Mouse (Mus musculus) left cerebral cortex, postnatal 14 days (tissue): ENCODE measurements at regions not wholly inside any gene's neighbourhood (a gene's known extent, or its start where the extent isn't known, plus 50 kb on each side); places are given as distances from the start of the nearest gene placed in this dataset.

Source experiments
- DNase-seq, 2 experiments: peaks; one replicate each; pipeline ENCODE4 v3.0.0; 2021 to 2022; ENCODE audit warnings: low spot score in 2 of 2, mixed read lengths in 1 of 2
- intact Hi-C: fragments of 180-260 bp; cut with DNase I; formaldehyde crosslinking; loops from one replicate; pipeline ENCODE4 v1.15.1; 2025

DNA sequence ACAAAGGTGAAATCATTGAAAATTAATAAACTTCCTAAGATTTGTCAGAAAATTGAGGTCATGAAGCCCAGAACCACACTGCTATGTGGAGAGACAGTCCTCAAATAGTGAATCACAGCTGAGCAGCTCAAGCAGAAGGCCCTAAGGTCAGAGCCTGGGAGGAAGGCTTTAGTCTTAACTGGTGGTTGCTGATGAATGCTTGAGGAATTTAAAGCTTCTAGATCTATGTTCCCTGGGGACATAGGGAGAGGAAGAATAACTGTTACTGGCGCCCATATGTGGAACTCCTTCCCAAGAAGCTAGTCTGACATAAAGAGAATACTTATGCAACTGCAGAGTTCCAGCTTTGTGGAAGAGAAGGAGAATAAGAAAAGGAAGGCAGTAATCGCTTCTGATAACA lies 919.5 kb downstream of the D3Ertd751e start:
- intact Hi-C loops, result no loop called here
- DNase-seq, result no peak

DNA sequence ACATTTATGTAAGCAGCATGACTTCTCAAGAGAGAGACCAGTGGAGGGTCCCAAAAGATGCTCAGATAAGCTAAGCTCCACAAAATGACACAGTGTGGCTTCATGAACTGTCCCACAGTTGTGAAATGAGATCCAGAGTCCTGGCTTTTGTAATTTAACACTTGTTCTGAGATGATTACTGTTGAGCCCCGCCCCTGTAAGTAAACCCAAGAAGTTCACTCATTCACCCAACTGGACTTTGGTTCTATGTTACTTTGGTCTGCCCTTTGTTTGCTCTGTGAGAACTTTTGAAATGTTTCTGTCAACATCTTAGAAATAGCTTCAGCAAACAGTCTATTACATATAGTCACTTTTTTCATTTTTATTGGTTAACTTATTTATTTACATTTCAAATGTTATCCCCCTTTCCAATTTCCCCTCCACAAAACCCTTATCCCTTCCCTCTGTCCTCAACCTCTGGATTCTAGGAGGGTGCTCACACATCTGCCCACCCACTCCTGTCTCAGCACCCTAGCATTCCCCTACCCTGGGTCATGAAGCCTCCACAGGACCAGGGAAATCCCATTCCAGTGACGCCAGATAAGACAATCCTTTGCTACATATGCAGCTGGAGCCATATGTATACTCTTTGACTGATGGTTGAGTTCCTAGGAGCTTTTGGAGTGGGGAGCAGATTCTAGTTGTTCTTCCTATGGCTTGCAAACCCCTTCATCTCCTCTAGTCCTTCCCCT lies 934.4 kb downstream of the D3Ertd751e start:
- no peak for DNase-seq
- intact Hi-C loops, result no loop called here

DNA sequence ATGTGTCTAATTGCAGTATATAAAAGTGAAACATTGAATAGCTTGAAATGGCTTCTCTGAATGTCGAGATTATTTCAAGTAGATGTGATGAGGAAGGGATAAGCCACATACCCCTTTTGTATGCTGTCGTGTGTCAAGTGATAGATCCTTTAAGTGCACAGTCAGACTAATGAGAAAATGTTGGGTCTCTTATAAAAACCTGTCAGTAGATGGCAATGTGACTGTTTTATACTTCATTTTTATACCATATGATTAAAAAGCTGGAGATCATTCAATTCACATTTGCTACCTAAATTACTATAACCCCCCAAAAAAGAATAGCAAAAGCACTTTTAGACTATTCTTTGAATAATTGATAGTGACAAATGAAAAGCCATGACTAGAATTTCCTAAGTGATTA lies 952.3 kb downstream of the D3Ertd751e start:
- intact Hi-C loops, result no loop called here
- DNase-seq, result peak in 1 of 2 experiments; percentile 2

DNA sequence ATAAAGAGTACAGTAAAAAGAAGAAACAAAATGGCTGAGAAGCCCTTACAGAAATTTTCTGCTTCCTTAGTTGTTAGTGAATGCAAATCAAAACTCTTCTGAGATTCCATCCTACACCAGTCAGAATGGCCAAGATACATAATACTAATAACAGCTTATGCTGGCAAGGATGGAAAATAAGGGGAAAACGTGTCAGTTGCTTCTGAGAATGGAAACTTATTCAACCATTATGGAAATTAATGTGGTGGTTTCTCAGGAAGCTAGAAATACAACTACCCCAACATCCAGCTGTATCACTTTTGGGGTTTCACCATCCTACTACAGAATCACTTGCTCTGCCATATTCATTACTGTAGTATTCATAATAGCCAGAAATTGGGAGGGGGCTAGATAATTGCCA lies 996.5 kb downstream of the D3Ertd751e start:
- no peak for DNase-seq

DNA sequence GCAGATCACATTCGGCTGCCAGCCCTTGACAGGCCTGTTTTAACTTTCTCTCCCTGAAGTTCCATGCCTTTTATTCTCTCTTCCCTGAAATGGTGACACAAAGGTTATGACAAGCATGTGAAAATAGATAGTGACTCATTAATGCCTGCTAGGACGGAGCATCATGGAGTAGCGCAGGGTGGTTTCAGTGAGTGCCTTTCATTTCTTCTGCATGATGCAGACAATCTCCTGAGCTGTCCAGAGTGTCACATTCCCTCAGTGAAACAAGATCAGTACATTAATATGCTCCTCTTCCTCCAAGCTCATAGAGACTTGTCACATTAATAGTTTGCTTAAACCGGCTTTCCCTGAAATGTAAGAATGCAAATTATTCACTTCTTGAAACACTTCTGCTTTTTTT lies 1010.7 kb downstream of the D3Ertd751e start:
- intact Hi-C loops, result no loop called here
- no peak for DNase-seq

More for the DNA sequence above, 996.5 kb downstream of the D3Ertd751e start:
- intact Hi-C loops, result no loop called here

DNA sequence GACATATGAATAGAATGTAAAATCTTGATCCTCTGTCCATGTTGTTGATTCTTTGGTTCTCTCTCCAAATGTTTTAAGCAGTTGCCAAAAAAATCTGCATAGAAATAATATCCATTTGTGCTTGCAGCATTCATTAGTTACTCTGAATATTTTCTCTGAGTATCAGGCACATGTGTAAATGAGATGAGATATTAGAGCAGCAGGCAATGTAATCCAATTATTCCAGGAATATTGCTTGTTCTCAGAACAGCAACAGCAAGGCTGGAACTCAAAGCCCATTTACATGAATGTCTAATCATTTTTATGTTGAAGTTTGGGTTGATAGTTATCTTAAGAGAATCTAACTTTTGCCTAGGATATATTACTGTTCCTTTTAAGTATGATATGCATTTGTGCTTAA lies 1014.9 kb downstream of the D3Ertd751e start:
- DNase-seq, result no peak
- intact Hi-C loops, result no loop called here

DNA sequence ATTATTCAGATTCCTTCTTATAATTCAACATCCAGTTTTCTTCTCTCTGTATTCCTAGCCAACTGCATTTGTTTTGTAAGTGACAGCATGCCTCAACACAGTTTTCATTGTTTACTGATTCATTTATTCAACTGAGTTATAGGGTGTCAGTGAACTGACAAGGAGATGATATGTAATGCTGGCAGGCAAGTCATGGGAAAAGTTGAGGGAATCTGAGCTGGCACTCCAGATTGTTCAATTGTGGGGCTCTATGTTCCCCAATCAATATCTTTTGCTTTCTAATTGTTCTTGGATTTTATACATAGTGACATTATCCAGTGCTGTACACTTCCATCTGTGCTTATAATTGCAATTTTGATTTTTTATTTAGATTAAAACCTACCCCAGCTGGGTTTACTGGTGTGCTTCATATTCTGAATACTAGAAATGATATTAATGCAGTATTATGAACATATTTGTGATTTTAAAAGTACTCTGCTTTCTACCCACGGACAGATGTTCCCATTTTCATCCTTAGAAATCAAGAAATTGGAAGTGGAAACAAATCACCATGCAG lies 1015.5 kb downstream of the D3Ertd751e start:
- DNase-seq, result no peak
- intact Hi-C loops, result no loop called here

DNA sequence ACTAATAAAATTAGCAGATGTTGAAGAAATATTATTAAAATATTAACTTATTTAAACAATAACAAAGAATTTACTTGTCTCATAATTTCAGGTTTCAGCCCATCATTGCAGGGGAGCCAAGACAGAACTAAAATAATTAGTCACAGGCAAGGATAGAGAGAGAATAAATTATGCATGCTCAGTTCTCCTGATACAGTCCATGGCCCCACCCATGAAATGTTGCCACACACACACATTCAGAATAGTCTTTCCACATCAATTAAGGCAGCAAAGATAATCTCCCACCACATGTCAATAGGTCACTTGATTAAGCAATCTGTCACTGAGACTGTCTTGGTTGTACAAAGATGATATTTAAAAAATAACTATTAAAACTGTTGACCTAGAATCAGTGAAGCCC lies 1019.8 kb downstream of the D3Ertd751e start:
- intact Hi-C loops, result no loop called here
- no peak for DNase-seq

DNA sequence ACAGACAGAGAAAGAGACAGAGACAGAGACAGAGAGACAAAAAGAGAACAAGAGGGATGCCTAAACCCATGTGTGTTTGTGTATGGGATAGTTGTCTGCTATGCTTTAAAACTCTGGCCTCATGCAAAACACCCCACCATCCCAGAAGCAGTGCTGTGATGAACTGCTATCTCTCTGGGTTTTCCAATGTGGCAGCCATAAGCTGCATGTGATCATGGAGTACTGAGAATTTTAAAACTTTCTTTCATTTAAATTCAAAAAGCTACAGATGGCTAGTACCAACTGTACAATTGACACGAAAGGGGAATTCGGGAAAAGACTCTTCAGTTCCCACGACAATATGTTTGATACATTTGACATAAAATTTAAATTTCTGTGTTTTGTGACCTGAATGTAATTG lies 1041.1 kb downstream of the D3Ertd751e start:
- DNase-seq, result no peak
- intact Hi-C loops, result no loop called here

DNA sequence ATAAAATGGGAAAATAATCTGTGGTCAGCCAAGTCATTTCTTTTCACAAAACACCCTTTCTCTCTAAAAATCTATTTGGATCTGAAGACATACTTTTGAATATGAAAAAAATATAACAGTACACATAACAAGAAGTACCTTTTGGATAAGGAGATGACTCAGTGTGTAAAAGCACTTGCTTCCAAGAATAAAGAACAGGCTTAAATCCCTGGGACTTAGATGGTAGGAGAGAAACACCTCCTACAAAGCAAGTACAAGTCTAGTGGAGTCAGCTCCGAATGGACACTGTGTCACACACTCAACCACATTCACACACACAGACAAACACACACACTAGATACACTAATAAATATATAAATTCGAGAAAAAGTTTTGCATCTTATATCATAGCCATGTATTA lies 1041.8 kb downstream of the D3Ertd751e start:
- intact Hi-C loops, result no loop called here
- peak in 1 of 2 experiments; percentile 3 for DNase-seq

DNA sequence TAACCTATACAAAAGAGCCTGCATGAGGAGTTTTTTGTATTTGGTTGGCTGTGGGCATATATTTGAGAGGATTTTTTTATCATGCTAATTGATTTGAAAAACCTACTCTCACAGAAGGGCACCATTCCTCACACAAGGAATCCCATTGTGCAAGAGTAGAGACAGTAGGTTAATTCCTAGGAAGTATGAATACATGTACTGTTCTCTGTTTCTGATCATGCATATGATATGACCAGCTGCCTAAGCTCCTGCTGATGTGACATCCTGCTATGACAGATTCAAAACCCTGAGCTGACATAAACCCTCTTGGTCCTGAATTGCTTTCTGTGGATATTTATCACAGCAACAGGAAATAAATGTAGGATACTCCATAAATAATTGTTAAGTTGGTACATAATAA lies 1048.0 kb downstream of the D3Ertd751e start:
- intact Hi-C loops, result no loop called here
- no peak for DNase-seq

DNA sequence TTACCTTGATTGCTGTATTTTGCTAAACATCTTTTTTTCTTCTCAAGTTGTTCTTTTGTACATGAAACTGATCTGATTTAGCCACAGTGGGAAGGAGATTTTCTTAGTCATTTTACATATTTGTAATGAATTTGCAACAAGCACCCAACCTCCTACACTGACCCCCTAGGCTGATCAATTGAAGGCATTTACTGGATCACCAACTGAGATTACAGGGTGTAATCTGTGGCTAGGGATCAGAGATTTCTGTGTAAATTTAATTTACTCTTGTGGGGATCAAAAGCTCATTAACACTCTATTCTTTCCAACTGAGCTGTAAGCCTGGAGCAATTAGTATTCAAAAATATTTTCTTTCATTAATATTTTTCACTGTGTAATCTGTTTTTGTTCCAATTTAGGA lies 1049.5 kb downstream of the D3Ertd751e start:
- no peak for DNase-seq
- intact Hi-C loops, result no loop called here

DNA sequence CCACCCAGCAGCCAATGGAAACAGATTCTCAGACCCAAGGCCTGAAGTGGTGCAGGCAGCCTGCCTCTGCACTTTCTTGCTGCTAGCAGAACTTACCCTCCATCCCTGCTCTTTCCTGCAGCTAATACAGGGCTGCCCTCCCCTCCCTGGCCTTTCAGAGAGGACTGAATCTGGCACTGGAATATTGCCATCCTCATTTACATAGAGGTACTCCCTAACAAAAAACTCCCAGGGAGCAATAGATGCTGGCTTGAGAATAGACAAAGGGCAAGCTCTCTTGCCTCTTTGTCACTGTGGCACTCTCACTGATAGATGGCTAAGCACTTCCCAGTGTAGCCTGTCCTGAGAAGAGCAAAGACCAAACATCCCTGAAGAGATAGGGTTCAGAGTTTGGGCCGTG lies 1088.0 kb downstream of the D3Ertd751e start:
- DNase-seq, result no peak
- intact Hi-C loops, result no loop called here

DNA sequence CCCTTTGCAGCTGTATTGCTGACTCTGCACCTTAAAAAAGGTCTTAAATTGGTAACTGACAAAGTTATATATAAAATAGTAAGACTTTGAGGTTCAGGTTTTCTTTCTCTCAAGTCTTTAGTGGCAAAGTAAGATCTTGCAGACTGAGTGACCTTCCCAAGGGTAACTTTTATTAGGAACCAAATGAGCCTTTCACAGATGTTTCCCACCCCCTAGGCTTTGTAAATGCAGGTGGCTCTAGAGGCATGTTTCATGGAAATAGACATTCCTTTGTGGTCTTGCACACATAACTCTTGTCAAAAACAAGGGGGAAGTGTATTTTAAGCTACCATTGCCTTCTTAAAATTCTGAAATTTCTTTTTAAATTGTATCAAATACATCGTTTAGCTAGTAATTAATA lies 1125.0 kb downstream of the D3Ertd751e start:
- intact Hi-C loops, result no loop called here
- DNase-seq, result no peak

DNA sequence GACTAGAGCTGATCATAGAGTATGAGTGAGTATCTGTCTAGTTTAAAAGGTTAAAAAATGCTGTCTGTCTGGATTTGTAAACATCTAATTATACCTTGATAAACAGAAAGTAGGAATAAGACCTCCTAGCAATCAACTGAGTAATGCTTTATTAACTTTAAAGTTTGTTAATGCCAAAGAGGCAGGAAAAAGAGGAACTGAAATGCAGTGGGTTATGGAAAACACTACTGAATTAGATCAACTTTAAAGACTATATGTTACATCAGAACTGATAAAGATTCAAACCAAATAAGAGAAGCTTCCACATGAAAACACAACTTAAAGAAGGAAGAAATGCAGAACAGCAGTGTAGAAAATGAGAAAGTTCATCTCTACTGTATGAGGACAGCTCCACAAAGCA lies 1136.6 kb downstream of the D3Ertd751e start:
- DNase-seq, result no peak
- intact Hi-C loops, result no loop called here

DNA sequence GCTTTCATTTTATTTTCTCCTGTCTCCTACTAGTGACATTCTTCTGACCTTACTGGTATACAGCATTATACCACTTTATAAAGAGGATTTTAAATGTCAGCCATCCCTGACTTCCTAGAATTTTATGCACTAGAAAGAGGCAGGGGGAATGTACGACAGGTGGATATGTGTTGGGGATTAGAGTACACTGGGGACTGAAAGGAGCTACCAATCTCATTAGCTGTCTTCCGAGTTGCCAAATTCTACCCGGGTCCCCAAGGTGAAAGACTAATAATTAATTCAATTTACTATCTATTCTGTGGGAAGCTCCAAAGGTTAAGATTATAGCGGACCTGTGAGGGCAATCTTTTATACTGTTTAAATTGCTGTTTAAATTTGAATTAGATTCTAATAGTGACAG lies 1142.1 kb downstream of the D3Ertd751e start:
- DNase-seq, result no peak
- intact Hi-C loops, result no loop called here

DNA sequence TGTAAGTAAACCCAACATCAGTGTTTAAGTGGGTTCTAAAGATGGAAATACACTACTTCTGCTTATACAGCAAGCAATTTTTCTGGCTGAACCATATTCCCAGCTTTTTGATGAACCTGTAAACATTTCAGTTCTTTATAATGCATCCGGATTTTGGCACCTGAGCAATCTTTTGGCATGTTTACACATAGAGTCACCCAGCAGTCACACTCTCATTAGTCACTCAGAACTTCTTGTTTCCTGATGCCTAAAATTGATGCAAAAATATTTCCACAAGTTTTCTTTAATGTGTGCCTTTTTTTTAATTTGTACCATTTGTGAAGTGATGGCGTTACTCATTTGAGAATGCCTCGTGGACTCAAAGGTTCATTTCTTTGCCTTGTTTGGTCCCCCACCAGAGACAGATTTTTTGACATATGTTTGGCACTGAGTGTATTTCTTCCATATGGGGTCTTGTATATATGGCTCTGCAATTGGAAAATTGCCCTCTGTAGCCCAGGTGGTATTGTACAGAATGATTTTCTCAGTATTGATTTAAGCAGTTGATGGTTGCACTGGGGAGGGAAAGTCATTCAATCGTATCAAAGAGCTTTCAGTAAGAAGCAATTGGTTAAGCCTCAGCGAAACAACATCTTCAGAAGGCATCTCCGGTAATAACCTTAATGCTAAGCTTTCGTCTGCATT lies 1149.7 kb downstream of the D3Ertd751e start:
- intact Hi-C loops, result no loop called here
- DNase-seq, result no peak

DNA sequence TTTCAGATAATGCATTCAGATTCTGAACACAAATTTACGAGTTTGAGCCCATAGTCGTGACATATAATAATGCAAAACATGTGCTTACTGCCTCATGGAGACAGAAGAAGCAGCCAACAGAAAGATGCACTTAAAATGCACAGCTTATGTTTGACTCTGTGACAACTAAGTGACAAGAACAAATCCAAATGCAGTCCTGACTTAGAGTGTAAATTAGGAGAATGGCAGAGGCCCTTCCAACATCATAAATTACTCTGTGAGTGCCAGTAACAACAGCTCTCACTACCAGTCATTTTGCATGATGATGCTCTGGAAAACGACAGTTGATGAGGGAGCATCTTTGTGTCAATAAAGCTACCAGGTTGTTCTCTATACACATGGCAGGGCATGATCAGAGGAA lies 1153.4 kb downstream of the D3Ertd751e start:
- intact Hi-C loops, result no loop called here
- no peak for DNase-seq

DNA sequence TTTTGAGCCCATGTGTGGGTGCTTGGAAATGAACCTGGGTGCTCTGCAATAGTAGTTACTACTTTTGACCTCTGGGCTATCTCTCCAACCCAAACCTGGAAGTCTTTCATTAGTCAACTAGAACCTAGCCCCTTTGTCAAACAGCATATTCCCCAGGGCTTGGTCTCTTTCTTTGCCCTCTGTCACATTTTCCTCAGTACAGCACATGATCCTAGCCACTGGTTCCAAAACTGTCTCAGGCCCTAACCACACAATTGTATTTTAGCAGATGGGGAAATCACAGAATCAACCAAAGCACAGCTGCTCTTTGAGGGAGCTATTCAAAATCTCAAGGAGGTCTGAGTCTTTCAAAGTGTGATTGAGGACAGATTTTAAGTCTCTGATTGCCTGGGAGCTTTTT lies 1155.5 kb downstream of the D3Ertd751e start:
- DNase-seq, result no peak
- intact Hi-C loops, result no loop called here

DNA sequence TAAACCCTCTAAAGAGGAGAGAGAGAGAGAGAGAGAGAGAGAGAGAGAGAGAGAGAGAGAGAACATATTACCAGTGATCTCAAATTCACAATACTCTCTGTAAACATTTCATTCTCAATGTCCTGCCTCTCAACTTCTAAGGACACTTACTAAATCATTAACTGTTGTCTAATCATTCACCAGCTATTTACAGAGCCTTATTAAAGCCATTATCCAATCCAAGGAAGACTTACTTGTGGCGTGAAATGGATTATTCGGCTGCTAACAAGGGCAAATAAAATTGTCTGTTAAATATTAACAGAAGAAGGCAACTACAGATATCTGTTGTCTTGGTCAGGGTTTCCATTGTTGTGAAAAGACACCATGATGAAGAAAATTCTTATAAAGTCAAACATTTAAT lies 1156.5 kb downstream of the D3Ertd751e start:
- intact Hi-C loops, result no loop called here
- DNase-seq, result no peak

DNA sequence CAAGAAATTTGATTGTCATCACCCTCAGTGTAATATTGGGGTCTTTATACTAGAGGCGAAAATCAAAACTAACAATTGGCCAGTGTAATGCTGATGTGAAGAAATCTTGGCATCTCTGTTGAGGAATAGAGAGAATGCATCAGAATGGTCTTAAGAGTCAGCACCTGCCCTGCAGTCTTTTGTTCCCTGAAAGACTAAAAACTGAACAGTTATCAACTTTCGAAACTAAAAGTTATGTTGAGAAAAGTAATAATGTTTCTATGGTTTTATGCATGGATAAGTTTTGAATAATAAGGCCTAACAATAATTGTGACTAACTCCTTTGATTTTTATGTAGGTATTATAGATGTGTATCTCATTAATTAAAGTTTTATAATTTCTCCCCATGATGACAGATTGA lies 1158.6 kb downstream of the D3Ertd751e start:
- DNase-seq, result no peak
- intact Hi-C loops, result no loop called here
